Mouse (Mus musculus) embryonic stem cell, embryonic (primary cell): ENCODE measurements at regions not wholly inside any gene's neighbourhood (a gene's known extent, or its start where the extent isn't known, plus 50 kb on each side); places are given as distances from the start of the nearest gene placed in this dataset.

Experiments
- CTCF ChIA-PET, 4 experiments: fragments of 300-600 bp in 2 of 4; fragments of 350-600 bp in 2 of 4; sonication (Branson Sonifier 250); formaldehyde crosslinking; loops; one replicate each; lab custom pipeline; 2022; ENCODE audit warnings: inconsistent platforms in 2 of 4; lab: Charles Lee
- POLR2A ChIA-PET, 4 experiments: fragments of 300-600 bp in 2 of 4; fragments of 350-600 bp in 2 of 4; sonication (Branson Sonifier 250); formaldehyde crosslinking; loops; one replicate each; lab custom pipeline; 2022; ENCODE audit warnings: antibody characterized with exemption in 4 of 4, inconsistent platforms in 1 of 4; lab: Charles Lee

GRCm38 (mm10) chr13:28898900-28899299 lies 54.6 kb downstream of the Sox4 start:
- CTCF ChIA-PET = no interaction called here
- POLR2A ChIA-PET = no interaction called here

- ChIA-PET POLR2A (no interaction called here), CTCF (interaction anchor here in 1 of 4 experiments (0.5 kb wide), 1 partner anchor 120 kb away, joined by 3 read pairs; no protein-coding TSS in a partner anchor)
Observed at GRCm38 (mm10) chr13:28892896-28893295, 60.6 kb downstream of the Sox4 start.

- POLR2A ChIA-PET = no interaction called here
- CTCF ChIA-PET = no interaction called here
Observed at GRCm38 (mm10) chr13:28887098-28887497, 66.4 kb downstream of the Sox4 start.

GRCm38 (mm10) chr13:28886691-28887090 lies 66.8 kb downstream of the Sox4 start:
- POLR2A ChIA-PET = interaction anchor here in 1 of 4 experiments (0.9 to 1.4 kb wide), 2 partner anchors 30 to 73 kb away, joined by 3 to 4 read pairs; no protein-coding TSS in a partner anchor
- CTCF ChIA-PET = no interaction called here

GRCm38 (mm10) chr13:28885083-28886037 lies 68.2 kb downstream of the Sox4 start:
- POLR2A ChIA-PET = interaction anchor here in 2 of 4 experiments (0.6 to 2.0 kb wide), 6 partner anchors 19 to 1861 kb away, joined by 3 to 7 read pairs (median 5); partner anchors contain the start of gene Sox4 (in 1 of the 2)
- CTCF ChIA-PET = interaction anchor here in 1 of 4 experiments (0.7 kb wide), 1 partner anchor 67 kb away, joined by 3 read pairs; no protein-coding TSS in a partner anchor

- CTCF ChIA-PET = interaction anchor here in 1 of 4 experiments (0.7 kb wide), 1 partner anchor 130 kb away, joined by 3 read pairs; no protein-coding TSS in a partner anchor
- POLR2A ChIA-PET = interaction anchor here in 2 of 4 experiments (0.8 to 2.0 kb wide), 4 partner anchors 21 to 104 kb away, joined by 3 to 6 read pairs (median 5); partner anchors contain the start of gene Sox4 (in 1 of the 2)
Observed at GRCm38 (mm10) chr13:28884191-28884820, 69.2 kb downstream of the Sox4 start.

GRCm38 (mm10) chr13:28883398-28883797 lies 70.1 kb downstream of the Sox4 start:
- CTCF ChIA-PET = interaction anchor here in 1 of 4 experiments (0.6 kb wide), 1 partner anchor 70 kb away, joined by 3 read pairs; the partner anchor contains the start of gene Sox4
- POLR2A ChIA-PET = interaction anchor here in 1 of 4 experiments (0.5 kb wide), 1 partner anchor 941 kb away, joined by 4 read pairs; no protein-coding TSS in a partner anchor

- POLR2A ChIA-PET = interaction anchor here in 2 of 4 experiments (0.6 to 1.0 kb wide), 3 partner anchors 100 to 1119 kb away, joined by 3 read pairs; no protein-coding TSS in a partner anchor
- CTCF ChIA-PET = no interaction called here
Observed at GRCm38 (mm10) chr13:28880888-28881287, 72.6 kb downstream of the Sox4 start.

GRCm38 (mm10) chr13:28878692-28879091 lies 74.8 kb downstream of the Sox4 start:
- CTCF ChIA-PET = interaction anchor here in 1 of 4 experiments (0.7 kb wide), 1 partner anchor 10 kb away, joined by 3 read pairs; no protein-coding TSS in a partner anchor

GRCm38 (mm10) chr13:28876771-28877170 lies 76.7 kb downstream of the Sox4 start:
- ChIA-PET POLR2A (interaction anchor here in 1 of 4 experiments (1.0 kb wide), 1 partner anchor 948 kb away, joined by 3 read pairs; no protein-coding TSS in a partner anchor), CTCF (interaction anchor here in 1 of 4 experiments (0.6 kb wide), 1 partner anchor 316 kb away, joined by 3 read pairs; no protein-coding TSS in a partner anchor)

More at GRCm38 (mm10) chr13:28878692-28879091, 74.8 kb downstream of the Sox4 start:
- POLR2A ChIA-PET = interaction anchor here in 2 of 4 experiments (0.7 to 1.5 kb wide), 2 partner anchors 36 to 74 kb away, joined by 3 read pairs; partner anchors contain the start of gene Sox4 (in 1 of the 2)

GRCm38 (mm10) chr13:28870681-28871080 lies 82.8 kb downstream of the Sox4 start:
- ChIA-PET POLR2A (no interaction called here), CTCF (no interaction called here)

GRCm38 (mm10) chr13:28867210-28867609 lies 86.3 kb downstream of the Sox4 start:
- POLR2A ChIA-PET = no interaction called here
- CTCF ChIA-PET = no interaction called here

- ChIA-PET CTCF (no interaction called here), POLR2A (interaction anchor here in 1 of 4 experiments (1.3 kb wide), 1 partner anchor 33 kb away, joined by 3 read pairs; no protein-coding TSS in a partner anchor)
Observed at GRCm38 (mm10) chr13:28866686-28867085, 86.8 kb downstream of the Sox4 start.

- CTCF ChIA-PET = no interaction called here
- POLR2A ChIA-PET = no interaction called here
Observed at GRCm38 (mm10) chr13:28860601-28861000, 92.9 kb downstream of the Sox4 start.

GRCm38 (mm10) chr13:28859829-28860427 lies 93.6 kb downstream of the Sox4 start:
- ChIA-PET CTCF (no interaction called here), POLR2A (no interaction called here)

GRCm38 (mm10) chr13:28858001-28858400 lies 95.5 kb downstream of the Sox4 start:
- CTCF ChIA-PET = no interaction called here
- POLR2A ChIA-PET = interaction anchor here in 2 of 4 experiments (0.8 to 1.1 kb wide), 2 partner anchors 11 to 13 kb away, joined by 3 to 4 read pairs; no protein-coding TSS in a partner anchor

GRCm38 (mm10) chr13:28857201-28857600 lies 96.3 kb downstream of the Sox4 start:
- ChIA-PET POLR2A (no interaction called here), CTCF (no interaction called here)

GRCm38 (mm10) chr13:28856472-28856871 lies 97.0 kb downstream of the Sox4 start:
- CTCF ChIA-PET = no interaction called here

More at GRCm38 (mm10) chr13:28856472-28856871, 97.0 kb downstream of the Sox4 start:
- POLR2A ChIA-PET = interaction anchor here in 1 of 4 experiments (0.5 kb wide), 1 partner anchor 9 kb away, joined by 4 read pairs; no protein-coding TSS in a partner anchor
